Mouse (Mus musculus): Measurements from ENCODE around the gene Gm49353.

DNA sequence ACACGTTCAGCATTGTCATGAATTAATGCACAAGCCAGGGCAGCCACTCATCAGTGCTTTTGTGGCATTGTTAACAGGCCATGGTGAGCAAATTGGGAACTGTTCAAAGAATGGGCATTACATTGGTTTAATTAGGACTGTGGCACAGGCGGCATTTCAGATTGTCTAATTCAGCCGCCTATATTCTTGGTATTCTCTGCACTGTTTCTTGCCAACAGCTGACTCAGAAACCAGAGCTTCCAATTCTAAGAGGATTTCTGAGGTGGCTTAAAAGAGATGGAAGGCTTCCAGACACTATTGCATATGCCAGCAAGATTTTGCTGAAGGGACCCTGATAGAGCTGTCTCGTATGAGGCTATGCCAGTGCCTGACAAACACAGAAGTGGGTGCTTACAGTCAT, 21.9 kb upstream of the Gm49353 start:
- TF ChIP-seq CTCF (IDR thresholded peaks at IDR 0.05; ENCODE audit: low read depth), result no peak
- no peak for TF ChIP-seq EP300 (IDR thresholded peaks at IDR 0.05; ENCODE audit: low read depth)

Measured in heart, postnatal 0 days (tissue).